Mouse (Mus musculus): Measurements from ENCODE around the gene Polr3g. TPM values are rescaled to one million over a fixed set of nuclear protein-coding genes. Genes with fewer than 3 reads are reported as not detected.
"Not testable (repeated sequence)": the region's sequence is repeated elsewhere in the genome, so short reads cannot be mapped to it uniquely, and the experiment has no call there.

Gene Polr3g
- 5.3 and 5.8 TPM in 2 replicates for polyA plus RNA-seq (2015; fragmentation: Nextera tagmentation; extraction: Ambion mirVana)

DNA sequence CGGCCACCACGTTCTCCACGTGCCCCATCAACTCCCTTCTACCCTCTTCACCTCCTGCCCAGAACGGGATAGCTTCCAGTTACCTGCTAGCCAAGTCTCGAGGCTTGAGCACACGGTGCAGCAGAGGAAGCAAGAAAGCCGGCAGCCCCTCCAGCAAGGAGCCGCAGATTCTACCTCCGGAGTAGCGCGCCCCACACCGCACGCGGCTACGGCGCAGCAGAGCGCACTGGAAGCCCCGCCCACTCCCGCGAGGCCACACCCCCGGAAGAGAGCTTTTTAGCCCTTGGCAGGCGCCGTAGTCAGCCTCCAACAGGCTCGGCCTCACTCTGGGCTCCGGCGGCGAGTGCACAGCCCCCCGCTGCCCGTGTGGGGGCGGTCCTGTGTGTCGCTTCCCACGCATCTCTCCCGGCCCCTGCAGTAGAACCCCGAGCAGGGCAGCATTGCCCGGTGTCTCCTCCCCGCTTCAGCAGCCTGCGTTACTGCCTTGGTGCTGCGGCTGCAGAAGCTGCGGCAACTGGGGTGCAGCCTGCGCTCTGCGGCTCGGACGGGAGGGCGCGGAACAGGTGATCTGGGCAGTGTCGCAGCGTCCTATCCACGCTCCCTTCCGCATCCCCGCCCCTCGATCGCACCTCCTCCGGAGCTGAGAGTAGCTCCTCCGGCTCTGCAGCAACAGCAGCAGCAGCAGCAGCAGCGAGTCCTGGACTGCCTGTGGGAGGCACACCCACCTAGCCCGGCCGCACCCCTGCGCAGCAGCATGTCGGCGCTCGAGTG, at the start of gene Polr3g, which contains the start of gene Mblac2:
Gene Polr3g (minus strand): TSS at position 239 of the 771 bp plus-strand sequence.
Gene Mblac2 (plus strand): TSS at position 567 of the 771 bp plus-strand sequence.
- peak; percentile 97 for ATAC-seq (ENCODE audit: low FRiP score, low read depth)
- H3K27ac ChIP-seq (replicated peaks) = peak within 1 kb of the TSS; percentile 94
- peak within 1 kb of the TSS; percentile 79 for H3K4me3 ChIP-seq
- no peaks in the 10 kb centered on the region for H3K27me3 ChIP-seq
- H3K36me3 ChIP-seq = no peaks in the 10 kb centered on the region
- H3K4me2 ChIP-seq = peak within 1 kb of the TSS; percentile 93
- no peaks in the 10 kb centered on the region for H3K9me3 ChIP-seq
- H3K4me1 ChIP-seq (replicated peaks) = peaks cover 18% of the 10 kb centered on the region
- WGBS = under 1% methylated on average over 61 of the region's 61 CpGs
- peak within 1 kb of the TSS; percentile 78 for H3K9ac ChIP-seq

GRCm38 (mm10) chr13:81760379-81760778, 49.6 kb upstream of the Polr3g start:
- no peak overlapping the region for H3K27ac ChIP-seq (replicated peaks)
- no peak overlapping the region for H3K9ac ChIP-seq
- ATAC-seq (ENCODE audit: low FRiP score, low read depth) = no peak
- H3K4me1 ChIP-seq (replicated peaks) = no peaks in the 10 kb centered on the region
- 31% methylated on average over 3 of the region's 3 CpGs for WGBS
- no peaks in the 10 kb centered on the region for H3K36me3 ChIP-seq
- H3K9me3 ChIP-seq = no peaks in the 10 kb centered on the region
- no peak overlapping the region for H3K4me3 ChIP-seq
- H3K27me3 ChIP-seq = no peaks in the 10 kb centered on the region
- H3K4me2 ChIP-seq = no peak overlapping the region

DNA sequence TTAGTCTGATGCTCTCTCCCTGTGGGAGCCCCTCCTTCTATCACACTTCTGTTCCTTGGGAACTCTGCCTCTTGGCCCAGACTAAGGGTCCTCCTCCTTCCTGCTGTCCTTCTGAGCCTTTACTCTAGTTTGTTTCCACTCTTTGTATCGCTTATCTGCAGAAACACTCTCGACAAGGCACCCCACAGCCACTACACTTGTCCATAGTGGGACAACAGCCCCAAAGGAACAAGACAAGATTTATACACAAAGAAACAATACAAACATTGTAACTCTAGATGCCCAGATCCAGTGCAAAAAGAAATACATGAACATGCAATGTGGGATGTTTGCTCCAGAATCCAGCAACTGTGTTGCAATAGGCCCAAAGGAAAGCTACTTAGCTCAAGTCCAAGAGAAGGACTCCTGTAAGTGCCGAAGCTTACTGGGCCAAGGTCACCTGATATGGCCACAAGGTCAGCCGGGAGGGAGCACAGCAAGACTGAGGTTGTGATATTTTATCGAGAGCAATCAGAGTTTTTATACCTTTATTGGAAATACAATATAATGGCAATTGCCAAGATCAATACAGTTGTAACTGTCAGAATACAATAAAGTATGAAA, 46.3 kb upstream of the Polr3g start:
- Histone ChIP-seq H3K36me3 (no peaks in the 10 kb centered on the region), H3K27ac (replicated peaks) (no peak overlapping the region), H3K4me3 (no peak overlapping the region), H3K9me3 (no peaks in the 10 kb centered on the region), H3K4me1 (replicated peaks) (no peaks in the 10 kb centered on the region), H3K9ac (no peak overlapping the region), H3K4me2 (no peak overlapping the region), H3K27me3 (no peaks in the 10 kb centered on the region)
- WGBS = 84% methylated on average over 5 of the region's 5 CpGs
- ATAC-seq (ENCODE audit: low FRiP score, low read depth) = no peak

- H3K36me3 ChIP-seq = no peaks in the 10 kb centered on the region
- no peaks in the 10 kb centered on the region for H3K27me3 ChIP-seq
- WGBS = 100% methylated on average over 1 of the region's 1 CpGs
- H3K4me3 ChIP-seq = no peak overlapping the region
- no peaks in the 10 kb centered on the region for H3K9me3 ChIP-seq
- no peak overlapping the region for H3K27ac ChIP-seq (replicated peaks)
- ATAC-seq (ENCODE audit: low FRiP score, low read depth) = no peak
- no peak overlapping the region for H3K4me2 ChIP-seq
- no peaks in the 10 kb centered on the region for H3K4me1 ChIP-seq (replicated peaks)
- no peak overlapping the region for H3K9ac ChIP-seq
These were observed 44.5 kb upstream of the Polr3g start for GRCm38 (mm10) chr13:81755324-81755723.

DNA sequence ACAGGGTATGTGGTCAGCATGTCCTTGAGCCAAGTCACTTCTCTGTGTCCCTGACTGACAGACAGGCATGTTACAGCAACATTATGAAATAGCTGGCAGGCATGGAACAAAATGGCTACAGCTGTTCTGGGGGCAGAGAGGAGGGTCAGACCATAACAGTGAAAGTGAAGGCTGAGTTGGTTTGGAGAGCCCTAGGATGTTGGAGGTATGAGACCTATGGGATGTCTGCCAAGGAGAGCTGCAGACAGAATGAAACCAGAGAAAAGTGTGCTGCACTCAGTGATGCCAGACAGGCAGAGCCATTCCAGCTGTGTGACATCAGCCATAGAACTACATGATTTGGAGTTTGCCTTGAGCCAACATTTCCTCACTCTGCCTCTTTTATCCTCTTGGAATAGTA, 44.1 kb upstream of the Polr3g start:
- no peaks in the 10 kb centered on the region for H3K9me3 ChIP-seq
- no peaks in the 10 kb centered on the region for H3K27me3 ChIP-seq
- no peaks in the 10 kb centered on the region for H3K4me1 ChIP-seq (replicated peaks)
- no peak for ATAC-seq (ENCODE audit: low FRiP score, low read depth)
- H3K9ac ChIP-seq = no peak overlapping the region
- H3K27ac ChIP-seq (replicated peaks) = no peak overlapping the region
- no peaks in the 10 kb centered on the region for H3K36me3 ChIP-seq
- no peak overlapping the region for H3K4me3 ChIP-seq
- H3K4me2 ChIP-seq = no peak overlapping the region

DNA sequence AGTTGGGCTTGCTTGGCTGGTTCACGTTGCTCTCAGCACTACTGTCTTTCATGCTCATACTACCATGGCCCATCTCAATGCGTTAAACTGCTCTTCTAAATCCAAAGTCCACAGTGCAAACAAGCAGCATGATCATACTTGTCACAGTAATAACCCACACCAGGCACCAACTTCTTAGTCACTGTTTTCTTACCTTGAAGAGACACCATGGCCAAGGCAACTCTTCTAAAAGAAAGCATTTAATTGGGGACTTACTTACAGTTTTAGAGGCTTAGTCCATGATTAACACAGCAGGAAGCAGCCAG, 33.2 kb upstream of the Polr3g start:
- H3K9ac ChIP-seq = no peak overlapping the region
- no peaks in the 10 kb centered on the region for H3K36me3 ChIP-seq
- no peaks in the 10 kb centered on the region for H3K27me3 ChIP-seq
- 43% methylated on average over 2 of the region's 2 CpGs for WGBS
- no peaks in the 10 kb centered on the region for H3K9me3 ChIP-seq
- no peak overlapping the region for H3K27ac ChIP-seq (replicated peaks)
- no peak overlapping the region for H3K4me3 ChIP-seq
- H3K4me2 ChIP-seq = no peak overlapping the region
- no peak for ATAC-seq (ENCODE audit: low FRiP score, low read depth)
- no peaks in the 10 kb centered on the region for H3K4me1 ChIP-seq (replicated peaks)

DNA sequence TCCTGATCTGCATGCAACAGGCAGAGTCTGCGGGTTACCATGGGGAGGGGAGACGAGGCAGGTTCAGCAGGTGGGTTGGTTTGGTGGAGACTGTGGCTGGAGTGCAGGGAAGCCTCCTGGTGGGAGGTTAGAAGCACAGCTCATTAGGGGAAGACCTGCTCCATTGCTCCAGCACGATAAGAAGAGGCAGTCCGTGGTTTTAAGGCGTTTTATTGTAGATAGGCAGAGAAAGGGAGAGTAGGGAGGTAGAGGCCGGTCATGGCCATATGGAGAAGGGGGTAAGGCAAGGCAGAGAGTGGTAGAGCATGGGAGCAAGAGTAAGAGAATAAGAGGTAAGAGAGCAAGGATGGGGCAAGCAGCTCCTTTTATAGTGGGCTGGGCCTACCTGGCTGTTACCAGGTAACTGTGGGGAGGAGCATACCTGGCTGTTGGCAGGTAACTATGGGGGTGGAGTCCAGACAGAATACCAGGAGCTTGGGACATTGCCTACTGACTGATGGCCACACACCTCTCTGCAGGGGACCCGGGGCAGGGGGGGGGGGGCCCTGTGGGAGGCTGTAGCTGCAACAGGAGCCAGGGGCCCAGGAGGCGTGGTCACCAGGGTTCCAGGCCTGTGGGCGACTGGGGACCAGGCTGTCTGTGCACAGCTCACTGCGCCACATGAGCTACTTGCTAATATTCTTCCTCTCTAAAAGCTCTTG, 32.7 kb upstream of the Polr3g start:
- Histone ChIP-seq H3K9me3 (no peaks in the 10 kb centered on the region), H3K27ac (replicated peaks) (no peak overlapping the region), H3K27me3 (no peaks in the 10 kb centered on the region), H3K36me3 (no peaks in the 10 kb centered on the region), H3K9ac (no peak overlapping the region), H3K4me3 (no peak overlapping the region), H3K4me1 (replicated peaks) (no peaks in the 10 kb centered on the region), H3K4me2 (no peak overlapping the region)
- WGBS = 58% methylated on average over 10 of the region's 10 CpGs
- ATAC-seq (ENCODE audit: low FRiP score, low read depth) = no peak

DNA sequence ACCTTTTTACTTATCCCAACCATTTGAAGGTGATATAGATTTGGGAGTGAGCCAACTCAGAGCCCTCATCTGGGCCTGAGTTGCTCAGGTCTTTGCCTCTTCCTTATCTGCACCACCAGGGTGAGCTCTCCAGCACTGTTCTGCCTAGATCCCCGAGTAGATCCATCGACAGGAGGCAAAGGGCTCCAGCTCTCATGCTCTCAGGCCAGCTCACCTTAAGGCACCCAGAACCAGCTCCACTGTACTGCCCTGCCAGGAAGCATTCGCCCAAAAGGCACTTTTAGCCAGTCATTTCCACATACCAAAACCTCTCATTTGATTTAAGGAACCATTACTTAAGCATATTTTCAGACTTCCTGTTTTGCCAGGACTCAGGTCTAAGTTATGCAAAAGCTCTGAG, 30.1 kb upstream of the Polr3g start:
- ATAC-seq (ENCODE audit: low FRiP score, low read depth) = no peak
- H3K4me2 ChIP-seq = no peak overlapping the region
- no peak overlapping the region for H3K9ac ChIP-seq
- WGBS = 53% methylated on average over 3 of the region's 3 CpGs
- H3K9me3 ChIP-seq = no peaks in the 10 kb centered on the region
- no peaks in the 10 kb centered on the region for H3K4me1 ChIP-seq (replicated peaks)
- H3K36me3 ChIP-seq = no peaks in the 10 kb centered on the region
- H3K27me3 ChIP-seq = no peaks in the 10 kb centered on the region
- H3K27ac ChIP-seq (replicated peaks) = no peak overlapping the region
- no peak overlapping the region for H3K4me3 ChIP-seq

GRCm38 (mm10) chr13:81736606-81737005, 25.8 kb upstream of the Polr3g start:
- Histone ChIP-seq H3K36me3 (no peaks in the 10 kb centered on the region), H3K4me1 (replicated peaks) (no peaks in the 10 kb centered on the region), H3K27ac (replicated peaks) (no peak overlapping the region), H3K4me3 (no peak overlapping the region), H3K4me2 (no peak overlapping the region), H3K9me3 (no peaks in the 10 kb centered on the region), H3K27me3 (no peaks in the 10 kb centered on the region), H3K9ac (no peak overlapping the region)
- no peak for ATAC-seq (ENCODE audit: low FRiP score, low read depth)
- 94% methylated on average over 5 of the region's 5 CpGs for WGBS

- no peaks in the 10 kb centered on the region for H3K4me1 ChIP-seq (replicated peaks)
- H3K4me2 ChIP-seq = no peak overlapping the region
- no peak overlapping the region for H3K27ac ChIP-seq (replicated peaks)
- H3K9me3 ChIP-seq = no peaks in the 10 kb centered on the region
- 94% methylated on average over 1 of the region's 1 CpGs for WGBS
- H3K36me3 ChIP-seq = no peaks in the 10 kb centered on the region
- no peaks in the 10 kb centered on the region for H3K27me3 ChIP-seq
- H3K9ac ChIP-seq = no peak overlapping the region
- no peak for ATAC-seq (ENCODE audit: low FRiP score, low read depth)
- H3K4me3 ChIP-seq = no peak overlapping the region
These were observed 19.5 kb upstream of the Polr3g start for GRCm38 (mm10) chr13:81730362-81730761.

DNA sequence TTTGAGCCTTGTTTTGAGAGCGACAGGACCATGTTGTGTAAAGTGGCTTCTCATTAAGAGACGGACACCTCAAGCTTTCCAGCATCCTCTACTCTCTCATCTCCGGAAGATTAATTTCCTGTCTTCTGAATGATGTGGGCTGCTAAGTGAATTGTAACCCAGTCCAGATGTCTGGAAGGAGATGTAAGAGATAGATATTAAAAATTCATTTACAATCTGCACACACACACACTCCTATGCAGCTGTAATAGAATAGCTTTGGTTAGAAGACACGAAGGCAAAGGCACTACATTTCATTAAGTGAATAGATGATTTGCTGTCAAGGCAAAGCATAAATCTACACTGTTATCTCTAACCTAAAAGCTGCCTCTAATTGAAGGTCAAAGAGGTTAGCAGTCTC, 18.3 kb upstream of the Polr3g start:
- Histone ChIP-seq H3K9me3 (no peaks in the 10 kb centered on the region), H3K4me1 (replicated peaks) (no peaks in the 10 kb centered on the region), H3K27me3 (no peaks in the 10 kb centered on the region), H3K4me2 (no peak overlapping the region), H3K4me3 (no peak overlapping the region), H3K36me3 (no peaks in the 10 kb centered on the region), H3K27ac (replicated peaks) (no peak overlapping the region), H3K9ac (no peak overlapping the region)
- ATAC-seq (ENCODE audit: low FRiP score, low read depth) = no peak; the same call in 1 of the 2 replicates
- WGBS = 56% methylated on average over 4 of the region's 4 CpGs

DNA sequence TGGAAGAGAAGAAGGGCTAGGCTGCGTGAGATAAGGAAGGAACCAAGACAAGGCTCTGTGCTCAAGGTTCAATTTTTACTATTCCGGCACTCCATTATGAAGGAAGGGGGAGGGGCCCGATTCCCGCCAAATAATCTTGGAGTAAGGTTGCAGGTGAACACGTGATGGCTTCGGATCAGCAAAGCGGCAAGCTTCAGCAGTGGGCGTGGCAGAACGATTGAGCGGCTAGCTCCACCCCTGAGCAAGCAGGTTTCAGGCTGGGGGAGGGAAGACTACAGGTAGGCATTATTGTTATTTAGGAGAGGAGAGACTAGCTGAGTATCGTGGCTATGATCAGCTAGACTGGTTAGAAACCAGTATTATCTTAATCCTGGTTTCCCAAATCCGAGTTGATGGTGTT, 17.3 kb upstream of the Polr3g start:
- H3K27ac ChIP-seq (replicated peaks); H3K27me3 ChIP-seq; H3K9me3 ChIP-seq; H3K4me1 ChIP-seq (replicated peaks); H3K36me3 ChIP-seq; H3K9ac ChIP-seq; H3K4me3 ChIP-seq; H3K4me2 ChIP-seq: not testable (repeated sequence)
- peak; percentile 19; the same call in 1 of the 2 replicates for ATAC-seq (ENCODE audit: low FRiP score, low read depth)
- WGBS = 59% methylated on average over 12 of the region's 12 CpGs
